Comparison of ENCODE assay signal across 8 mouse cellular contexts in the genomic region with DNA sequence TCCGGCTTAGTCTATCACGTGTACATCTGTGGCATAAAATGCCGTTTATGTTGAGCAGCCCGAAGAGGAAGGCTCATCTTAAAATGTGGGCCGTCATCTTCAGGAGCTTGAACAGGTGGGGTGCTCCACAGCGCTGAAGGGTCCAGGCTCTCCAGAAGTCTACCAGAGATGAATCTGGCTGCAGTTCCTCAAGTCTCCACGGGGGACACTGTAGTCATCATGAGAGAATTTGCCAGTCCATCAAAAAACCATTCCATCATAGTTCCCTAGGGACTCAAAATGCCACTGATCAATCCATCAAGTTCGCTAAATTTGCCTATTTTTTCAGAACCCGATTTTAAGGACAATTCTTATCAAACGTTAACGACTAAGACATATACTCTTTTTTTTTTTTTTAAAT. TPM values are rescaled to one million over a fixed set of nuclear protein-coding genes. Genes with fewer than 3 reads are reported as not detected.
DNase-seq lines count a peak whose midpoint lies in the region; ATAC-seq lines count a peak whose summit lies in the region.

No protein-coding gene starts in this region.

- no peaks in the 10 kb centered on the region for H3K9me3 ChIP-seq in kidney, embryonic 15.5 days (replicated peaks)
- H3K9me3 ChIP-seq in forebrain, embryonic 13.5 days (replicated peaks), result no peaks in the 10 kb centered on the region

- no peaks in the 10 kb centered on the region for H3K27me3 ChIP-seq in kidney, embryonic 15.5 days
- 0 out of 2 replicates have a peak, but pooled peaks cover 3% of the 10 kb centered on the region for H3K27me3 ChIP-seq in forebrain, embryonic 13.5 days

- ATAC-seq in kidney, embryonic 15.5 days (replicated peaks; ENCODE audit: low FRiP score), result no peak
- ATAC-seq in forebrain, embryonic 13.5 days, result no peak

- H3K9ac ChIP-seq in kidney, embryonic 15.5 days, result no peak overlapping the region
- H3K9ac ChIP-seq in forebrain, embryonic 13.5 days, result no peak overlapping the region

- H3K4me2 ChIP-seq in kidney, embryonic 15.5 days, result no peak overlapping the region
- H3K4me2 ChIP-seq in forebrain, embryonic 13.5 days, result no peak overlapping the region

- peak; percentile 55 for DNase-seq in kidney, adult 18-20 months
- DNase-seq in NIH3T3 (ENCODE audit: low read depth), result peak; percentile 73
- peak; percentile 82 for DNase-seq in cerebellum, adult 9-10 months
- DNase-seq in heart, postnatal 10 days, result peak; percentile 58 to 77
- peak; percentile 50 to 63 for DNase-seq in left cerebral cortex, postnatal 25 days (ENCODE audit: low spot score in 2 of 2)
- peak; percentile 39 to 72 for DNase-seq in right cerebral cortex, postnatal 10 days (ENCODE audit: low spot score in 2 of 2)

- no peak overlapping the region for H3K27ac ChIP-seq in kidney, embryonic 15.5 days
- H3K27ac ChIP-seq in forebrain, embryonic 13.5 days, result no peak overlapping the region

- H3K36me3 ChIP-seq in kidney, embryonic 15.5 days, result no peaks in the 10 kb centered on the region
- H3K36me3 ChIP-seq in forebrain, embryonic 13.5 days (ENCODE audit: poor library complexity, severe bottlenecking), result no peaks in the 10 kb centered on the region

- H3K4me3 ChIP-seq in kidney, embryonic 15.5 days (replicated peaks), result no peak overlapping the region
- no peak overlapping the region for H3K4me3 ChIP-seq in forebrain, embryonic 13.5 days

- H3K4me1 ChIP-seq in kidney, embryonic 15.5 days, result no peaks in the 10 kb centered on the region
- peaks cover 8% of the 10 kb centered on the region for H3K4me1 ChIP-seq in forebrain, embryonic 13.5 days

- intact Hi-C loops in heart, postnatal 10 days (cut with DNase I), result loop anchor here (1.0 to 5.0 kb wide), 3 partner anchors 90 to 206 kb away; partner anchors contain the start of gene Srrm4
- intact Hi-C loops in left cerebral cortex, postnatal 25 days (cut with DNase I), result loop anchor here (5.0 kb wide), 1 partner anchor 66 kb away; no protein-coding TSS in a partner anchor

- 44% methylated on average over 11 of the region's 11 CpGs for WGBS in kidney, embryonic 15.5 days
- 47% methylated on average over 11 of the region's 11 CpGs for whole genome bisulfite sequencing in forebrain, embryonic 13.5 days

RNA-seq across cellular contexts. Expression of gene Hspb8, which starts 36.6 kb away (rescaled TPM):
- polyA plus RNA-seq in kidney, embryonic 15.5 days (2015; fragmentation: Nextera tagmentation; extraction: Ambion mirVana), result 4.8 and 8.0 TPM in 2 replicates
- total RNA-seq in heart, postnatal 10 days (2021), result 100 to 1,000 TPM; 155 to 178 TPM
- 10 to 100 TPM; 11.7 to 12.5 TPM for total RNA-seq in left cerebral cortex, postnatal 25 days (2021)
- 4.5 and 7.2 TPM in 2 replicates for polyA plus RNA-seq in forebrain, embryonic 13.5 days (2015; fragmentation: Nextera tagmentation; extraction: Ambion mirVana)

Comparison
In these comparisons a context has a peak if more than half of its experiments do, and no peak if none do; other contexts are left out.
1. RNA of gene Hspb8, which starts 36.6 kb away (total RNA-seq): 155 to 178 TPM in heart, postnatal 10 days; 11.7 to 12.5 TPM in left cerebral cortex, postnatal 25 days; every median in the first group is over 10 times any median in the second.
2. Peak in every context shown above with its lines, with median percentiles within 50 percentile points of each other: DNase-seq.